Mouse (Mus musculus) layer of hippocampus, adult 11-12 months (tissue): ENCODE data around the gene Tmem116.

Source experiments
- DNase-seq: peaks from one replicate; pipeline ENCODE4 v3.0.0; 2022; ENCODE audit warnings: low spot score

Gene Tmem116

DNA sequence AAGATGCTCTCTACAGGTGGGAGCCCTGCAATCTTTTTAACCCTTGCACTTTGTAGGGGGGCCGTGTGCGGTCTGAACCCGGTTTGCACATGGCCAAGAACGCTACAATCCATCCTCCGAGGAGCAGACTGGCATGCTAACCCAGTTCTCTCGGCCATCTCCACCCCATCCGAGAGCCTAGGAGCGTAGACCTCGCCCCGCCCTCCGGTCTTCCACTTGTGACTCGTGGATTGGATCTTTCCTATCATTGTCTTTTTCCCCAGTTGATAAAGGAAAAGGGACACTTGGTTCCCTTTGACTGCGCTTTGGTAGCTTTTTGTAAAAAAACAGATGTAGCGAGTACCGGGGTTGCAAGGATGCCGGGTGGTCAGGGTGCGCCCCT, at the start of gene Tmem116:
TSS of gene Tmem116 (plus strand) at position 250 of the 382 bp plus-strand sequence.
- DNase-seq, result no peak

DNA sequence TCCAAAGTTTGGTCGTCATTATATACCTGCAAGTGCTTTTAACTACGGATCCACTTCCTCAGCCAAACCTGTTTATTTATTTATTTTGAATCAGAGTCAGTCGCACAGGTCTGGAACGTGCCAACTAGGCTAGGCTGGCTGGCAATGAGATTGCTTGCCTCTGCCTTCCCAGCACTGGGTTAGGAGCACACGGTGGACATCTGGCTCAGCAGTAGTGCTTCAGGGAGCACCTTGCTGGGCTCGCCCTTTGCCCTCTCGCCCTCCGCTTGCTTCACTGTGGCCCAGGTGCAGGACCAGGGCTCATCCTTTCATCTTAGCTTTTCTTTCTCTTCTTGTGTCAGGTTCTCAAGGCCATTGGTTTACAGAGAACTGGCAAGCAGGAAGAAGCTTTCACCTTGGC, 43.8 kb upstream of the Tmem116 start:
- no peak for DNase-seq

- DNase-seq, result no peak
Measured at GRCm38 (mm10) chr5:121410975-121411374, 40.7 kb upstream of the Tmem116 start.

DNA sequence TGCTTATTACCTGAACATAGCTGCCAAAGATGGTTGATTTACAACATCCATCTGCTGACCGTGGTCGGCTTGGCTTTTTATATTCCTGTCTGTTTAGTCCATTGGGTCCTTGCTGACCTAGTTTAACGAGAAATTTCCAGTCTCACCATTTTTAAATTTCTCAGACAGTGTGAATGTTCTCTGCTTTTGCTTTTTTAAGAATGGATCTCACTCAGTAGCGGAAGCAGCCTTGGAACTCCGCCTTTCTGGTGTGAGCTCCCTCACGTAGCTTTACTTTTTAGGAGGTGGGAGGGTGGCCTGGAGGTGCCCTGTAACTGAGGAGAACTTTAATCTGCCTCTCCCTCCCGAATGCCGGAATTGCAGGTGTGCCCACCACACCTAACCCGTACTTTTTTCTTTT, 31.0 kb upstream of the Tmem116 start:
- DNase-seq, result no peak

DNA sequence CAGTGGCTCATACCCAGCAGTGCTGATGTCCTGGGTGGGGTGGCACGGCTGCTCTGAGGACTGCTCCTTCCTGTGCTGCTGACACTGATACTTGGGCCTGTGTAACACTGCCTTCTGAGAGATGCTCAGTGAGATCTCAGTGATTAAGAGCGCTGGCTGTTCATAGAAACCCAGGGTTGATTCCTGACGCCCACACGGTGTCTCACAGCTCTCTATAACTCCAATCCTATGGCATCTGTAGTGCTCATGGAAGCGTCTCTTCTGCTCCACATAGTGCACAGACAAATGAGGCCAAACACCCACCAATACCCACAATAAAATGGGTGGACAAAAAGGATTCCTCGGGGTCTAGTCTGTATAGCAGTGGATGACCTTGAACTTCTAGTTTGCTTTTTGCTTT, 28.9 kb upstream of the Tmem116 start:
- DNase-seq, result no peak

DNA sequence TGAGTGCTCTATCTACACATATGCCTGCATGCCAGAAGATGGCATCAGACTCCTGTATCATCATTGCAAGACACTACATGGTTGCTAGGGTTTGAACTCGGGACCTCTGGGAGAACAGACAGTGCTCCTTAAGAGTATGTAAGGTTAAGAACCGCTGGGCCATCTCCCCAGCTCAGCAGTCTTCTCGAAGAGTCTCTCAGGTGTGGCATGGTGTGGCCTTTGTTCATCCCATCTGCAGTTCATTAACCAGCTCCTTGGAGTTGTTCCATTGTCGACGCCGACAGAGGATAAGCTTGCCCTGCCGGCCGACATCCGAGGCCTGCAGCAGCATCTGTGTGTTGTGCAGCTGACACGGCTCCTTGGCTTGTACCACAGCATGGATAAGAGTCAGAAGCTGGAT, 28.4 kb upstream of the Tmem116 start:
- no peak for DNase-seq

DNA sequence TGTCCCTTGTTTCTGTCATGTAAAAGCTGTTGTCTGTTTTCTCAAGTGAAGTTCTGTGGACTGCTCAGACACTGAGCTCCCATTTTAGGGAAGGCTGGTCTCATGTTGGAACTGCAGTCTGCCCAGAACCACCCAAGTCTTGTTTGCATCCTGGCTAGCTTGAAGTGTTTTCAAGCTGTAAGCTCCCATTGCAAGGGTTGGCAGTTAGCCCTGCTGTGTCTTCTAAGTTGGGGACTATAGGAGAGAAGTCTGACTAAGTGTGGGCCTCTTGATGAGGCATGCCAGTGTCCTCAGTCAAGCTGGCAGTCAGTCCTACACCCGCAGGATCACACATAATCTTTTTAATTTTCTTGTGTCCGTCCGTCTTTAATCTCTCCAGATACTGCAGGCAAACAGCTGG, 22.7 kb upstream of the Tmem116 start:
- DNase-seq, result no peak

GRCm38 (mm10) chr5:121438131-121438530, 13.6 kb upstream of the Tmem116 start:
- DNase-seq, result peak; percentile 57

- DNase-seq, result no peak
Measured at GRCm38 (mm10) chr5:121438756-121439155, 12.9 kb upstream of the Tmem116 start.

DNA sequence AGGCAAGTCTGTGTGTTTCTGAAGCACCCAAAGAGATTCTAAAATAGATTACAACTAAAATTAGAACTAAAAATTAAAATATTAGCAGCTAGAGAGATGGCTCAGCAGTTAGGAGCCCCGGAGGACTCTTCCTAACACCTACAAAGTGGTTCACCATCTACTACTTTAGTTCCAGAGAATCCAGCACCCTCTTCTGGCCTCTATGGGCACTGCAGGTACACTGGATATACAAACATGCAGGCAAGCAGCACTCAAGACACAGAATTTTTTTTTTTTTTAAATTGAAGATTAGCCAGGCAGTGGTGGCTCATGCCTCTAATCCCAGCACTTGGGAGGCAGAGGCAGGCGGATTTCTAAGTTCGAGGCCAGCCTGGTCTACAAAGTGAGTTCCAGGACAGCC, 8.1 kb upstream of the Tmem116 start:
- DNase-seq, result peak; percentile 61

DNA sequence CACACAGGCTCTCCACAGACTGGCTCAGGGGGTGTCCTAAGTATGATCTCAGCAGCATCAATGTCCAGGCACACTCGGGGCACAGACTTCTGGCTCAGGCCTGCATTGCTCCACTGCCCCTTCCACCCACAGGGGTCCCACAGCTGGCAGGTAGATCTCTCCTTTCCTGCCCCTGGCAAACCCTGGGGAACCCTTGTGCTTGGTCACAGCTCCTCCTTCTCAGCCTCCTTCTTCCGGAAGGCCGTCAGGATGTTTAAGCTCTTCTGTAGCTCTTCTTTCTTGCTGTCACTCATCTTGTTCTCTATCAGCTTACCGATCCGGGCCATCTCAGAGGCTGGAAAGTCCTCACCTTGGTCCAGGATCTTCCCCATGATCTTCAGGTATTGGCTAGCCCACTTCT, 6.8 kb upstream of the Tmem116 start:
- DNase-seq, result no peak

GRCm38 (mm10) chr5:121448450-121448849, 3.2 kb upstream of the Tmem116 start:
- DNase-seq, result no peak

GRCm38 (mm10) chr5:121449976-121450375, 1.7 kb upstream of the Tmem116 start:
- peak; percentile 64 for DNase-seq

DNA sequence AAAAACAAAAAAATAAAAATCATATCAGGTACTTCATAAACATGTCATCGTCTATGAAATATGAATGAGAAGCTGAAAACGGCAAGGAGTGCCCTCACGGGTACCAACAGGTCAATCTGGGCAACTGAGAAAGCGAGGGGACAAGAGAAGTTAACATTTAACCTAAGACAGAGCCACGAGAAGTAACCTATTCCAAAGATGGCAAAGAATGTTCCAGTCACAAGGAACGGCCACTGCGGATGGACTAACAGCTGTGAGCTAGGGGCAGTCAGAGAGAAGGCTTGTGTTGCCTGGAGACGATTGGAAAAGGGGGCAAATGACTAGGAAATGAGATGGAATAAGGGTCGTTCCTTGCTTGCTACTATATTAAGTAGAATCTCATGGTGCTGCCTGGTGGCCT, 1.2 kb upstream of the Tmem116 start:
- DNase-seq, result no peak

- no peak for DNase-seq
Measured at GRCm38 (mm10) chr5:121451203-121451602, 490 bp upstream of the Tmem116 start.

DNA sequence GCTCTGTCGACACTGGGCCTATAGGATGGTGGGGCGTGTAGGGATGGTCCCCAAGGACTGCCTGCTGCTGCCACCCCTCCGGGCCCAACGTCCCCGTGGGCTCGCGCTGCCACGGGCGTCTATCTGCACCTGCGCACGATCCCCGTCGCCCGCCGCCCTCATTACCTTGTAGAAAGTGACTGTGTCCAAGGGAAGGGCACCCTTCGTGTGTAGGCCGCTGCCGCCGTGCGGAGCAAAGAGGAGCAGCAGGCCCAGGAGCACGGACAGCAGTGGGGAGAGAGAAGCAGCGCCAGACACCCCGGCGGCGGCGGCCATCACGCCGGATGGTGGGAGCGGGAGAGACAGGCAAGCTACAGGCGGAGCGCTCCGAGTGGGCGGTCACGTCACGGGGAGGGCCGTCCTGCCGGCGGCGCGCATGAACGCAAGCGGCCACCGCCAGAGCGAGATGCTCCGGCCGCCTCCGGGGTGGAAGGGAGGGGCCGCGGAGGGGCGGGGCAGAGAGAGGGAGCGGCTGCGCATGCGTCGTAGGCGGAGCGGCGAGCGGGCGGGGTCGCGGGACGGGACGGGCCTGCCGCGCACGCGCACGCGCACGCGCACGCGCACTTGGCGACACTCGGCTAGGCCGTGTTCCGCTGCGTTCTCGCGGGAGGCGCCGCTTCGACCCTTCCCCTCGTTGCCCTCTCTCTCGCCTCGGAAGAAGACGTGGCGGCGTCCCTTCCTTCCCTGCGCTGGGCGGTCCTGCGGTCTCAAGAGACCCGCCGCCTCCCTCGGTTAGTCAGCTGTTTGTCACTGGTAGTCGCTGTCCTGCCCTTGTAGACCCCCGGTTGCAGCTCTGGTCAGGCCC, 555 bp downstream of the Tmem116 start, which contains the start of gene Erp29:
TSS of gene Erp29 (minus strand) at position 481 of the 844 bp plus-strand sequence.
- DNase-seq, result peak; percentile 97

DNA sequence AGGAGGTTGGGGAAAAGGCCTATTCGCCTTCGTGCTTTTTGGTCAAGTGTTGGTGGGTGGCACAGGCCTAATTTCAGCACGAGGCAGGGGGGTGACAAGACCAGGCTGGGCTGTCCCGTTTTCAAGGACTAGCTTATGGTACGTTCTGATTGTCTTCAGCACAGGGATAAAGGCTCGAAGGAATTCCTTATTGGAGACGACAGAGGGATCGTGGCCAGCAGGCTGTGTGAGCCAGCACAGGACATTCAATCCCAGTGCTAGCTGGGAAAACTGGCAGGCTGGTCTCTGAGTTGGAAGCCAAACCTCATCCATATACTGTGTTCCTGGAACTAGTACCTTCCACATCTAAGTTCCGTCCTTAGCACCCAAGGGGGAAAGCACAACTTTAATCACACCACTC, 1.2 kb downstream of the Tmem116 start:
- no peak for DNase-seq

DNA sequence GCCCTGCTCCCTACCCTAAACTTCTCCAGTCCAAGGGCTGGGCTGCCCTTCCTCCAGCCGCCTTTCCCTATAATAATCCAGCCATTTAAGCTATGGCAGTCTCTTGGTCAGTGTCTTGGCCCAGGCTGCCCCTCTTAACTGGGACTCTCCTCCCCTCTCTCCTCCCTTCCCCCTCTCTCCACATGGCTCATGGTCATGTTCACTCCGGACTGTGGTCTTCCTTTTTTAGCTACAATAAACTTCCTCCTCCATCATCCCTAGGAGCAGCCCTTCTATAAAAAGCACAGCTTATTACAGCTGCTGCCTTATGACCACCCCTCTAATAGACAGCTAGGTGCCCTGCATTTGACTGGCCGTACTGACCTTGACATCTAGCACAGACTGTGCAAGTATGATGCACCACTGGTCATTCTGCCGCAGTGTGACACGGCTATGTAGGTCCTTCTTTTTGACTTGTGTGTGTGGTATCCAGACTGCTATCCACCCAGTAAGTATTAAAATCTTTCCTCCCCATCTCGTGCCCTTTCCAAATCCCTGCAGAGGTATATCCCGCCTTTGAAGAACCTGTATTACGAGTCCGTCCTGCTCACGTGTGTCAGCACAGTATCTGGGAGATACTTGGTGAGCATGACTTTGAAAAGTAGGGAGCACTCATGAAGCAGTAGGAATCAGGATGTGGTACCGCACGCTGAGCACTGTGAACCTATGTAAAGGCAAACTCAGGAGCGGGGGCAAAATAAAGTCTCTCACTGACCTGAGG, 2.2 kb downstream of the Tmem116 start:
- no peak for DNase-seq

DNA sequence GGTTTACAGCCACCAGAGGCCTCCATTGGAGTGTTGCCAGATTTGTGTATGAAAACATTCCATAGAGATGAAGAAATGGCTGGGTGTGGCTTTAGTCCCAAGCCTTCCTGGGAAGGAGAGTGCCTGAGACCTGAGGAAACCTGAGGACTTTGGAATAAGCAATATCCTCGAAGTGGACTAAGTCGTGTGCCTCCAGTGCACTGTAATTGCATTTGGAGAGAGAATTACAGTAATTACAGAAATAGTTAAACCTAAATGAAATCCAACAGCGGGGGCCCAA, 2.8 kb downstream of the Tmem116 start:
- DNase-seq, result no peak

DNA sequence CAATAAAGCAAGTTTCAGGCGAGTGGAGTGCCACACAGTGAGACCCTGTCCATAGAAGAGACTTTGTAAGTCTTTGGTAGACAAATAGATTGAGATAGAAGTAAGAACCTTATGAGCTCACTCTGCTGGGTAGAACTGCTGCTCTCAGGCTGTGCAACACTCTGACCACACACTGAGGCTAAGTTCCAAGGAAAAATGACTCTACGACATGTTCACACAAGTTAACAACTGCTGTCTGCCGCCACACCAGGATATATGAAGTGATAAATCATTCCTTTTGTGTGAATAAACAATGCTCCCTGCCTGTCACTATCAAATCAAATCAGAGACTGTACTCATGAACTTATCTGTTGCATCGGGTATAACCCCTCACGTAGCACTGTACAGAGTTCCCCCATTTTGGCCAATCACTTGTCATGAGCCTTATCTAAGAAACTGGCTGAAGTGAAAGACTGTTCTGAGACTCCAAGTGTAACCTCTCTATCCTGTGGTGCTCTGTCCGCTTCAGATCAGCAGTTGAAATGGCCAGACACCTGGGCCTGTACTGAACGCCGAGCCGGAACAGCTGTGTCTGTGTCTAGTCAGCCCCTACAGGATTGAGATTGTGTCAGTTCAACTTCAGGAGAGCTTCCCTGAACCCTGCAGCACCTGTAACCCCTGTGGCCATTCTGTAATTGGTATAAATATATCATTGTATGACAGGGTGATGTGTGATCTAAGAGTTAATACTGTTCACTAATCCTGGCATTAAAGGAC, 4.0 kb downstream of the Tmem116 start:
- DNase-seq, result no peak

DNA sequence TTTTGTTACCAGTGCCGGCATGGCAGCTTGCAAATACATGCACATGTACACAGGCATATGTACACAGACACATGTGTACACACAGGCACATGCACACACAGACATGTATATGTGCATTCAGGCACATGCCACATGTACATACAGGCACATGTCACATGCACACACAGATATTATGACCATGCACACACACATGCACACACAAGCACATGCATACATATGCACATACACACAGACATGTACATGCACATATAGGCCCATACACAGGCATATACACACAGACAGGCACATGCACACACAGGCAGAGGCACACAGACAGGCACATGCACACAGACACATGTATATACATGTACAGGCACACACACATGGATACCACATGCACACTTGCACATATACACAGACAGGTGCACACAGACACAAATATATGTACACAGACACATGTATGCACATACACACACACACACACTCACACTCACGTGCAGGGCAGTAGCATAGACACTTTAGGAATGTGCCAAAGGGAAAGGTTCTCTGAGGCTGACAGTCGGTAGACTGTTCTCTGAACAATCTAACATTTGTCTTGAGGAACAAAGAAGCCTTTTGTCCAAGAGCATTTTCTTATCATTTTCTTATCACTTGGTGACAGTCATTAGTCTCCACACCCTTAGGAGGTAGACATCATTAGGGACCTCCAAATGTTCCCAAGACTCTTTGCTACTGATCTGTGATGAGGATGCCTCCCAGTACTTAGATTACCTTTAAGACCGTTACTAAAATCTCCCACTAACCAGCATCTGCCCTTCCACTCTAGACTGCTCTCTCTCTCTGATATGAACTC, 9.9 kb downstream of the Tmem116 start:
- no peak for DNase-seq

- DNase-seq, result no peak
Measured at GRCm38 (mm10) chr5:121462171-121462502, 10.4 kb downstream of the Tmem116 start.
